Mouse (Mus musculus): ENCODE measurements around the gene Adgrl2. TPM values are rescaled to one million over a fixed set of nuclear protein-coding genes. Genes with fewer than 3 reads are reported as not detected.

The Adgrl2 gene
- polyA plus RNA-seq, 1 experiment from 2014 or later = 114 TPM

- peaks cover 16% of the 10 kb centered on the region for H3K4me1 ChIP-seq (ENCODE audit: control insufficient read depth, insufficient read depth, low read depth, low read length)
- ATAC-seq = 0 out of 2 replicates have a peak, but pooled peaks have one; percentile 26
- H3K27ac ChIP-seq (ENCODE audit: low read depth, low read length) = no peak overlapping the region
Observed at GRCm38 (mm10) chr3:148854306-148854910, 135.9 kb downstream of the Adgrl2 start.

GRCm38 (mm10) chr3:148853372-148853771 is 137.0 kb downstream of the Adgrl2 start:
- Histone ChIP-seq H3K27ac (ENCODE audit: low read depth, low read length) (no peak overlapping the region), H3K9me3 (ENCODE audit: control insufficient read depth, low read length) (no peaks in the 10 kb centered on the region), H3K4me3 (ENCODE audit: low read length) (no peak overlapping the region), H3K4me1 (ENCODE audit: control insufficient read depth, insufficient read depth, low read depth, low read length) (peaks cover 16% of the 10 kb centered on the region), H3K4me2 (ENCODE audit: low read length) (peak overlapping the region; percentile 38), H3K9ac (ENCODE audit: low read depth, low read length) (no peak overlapping the region), H3K27me3 (replicated peaks; ENCODE audit: control insufficient read depth, insufficient read depth, low read length) (no peaks in the 10 kb centered on the region), H3K36me3 (ENCODE audit: control insufficient read depth, insufficient read depth, low read length) (peaks cover 7% of the 10 kb centered on the region)
- WGBS = 11% methylated on average over 8 of the region's 8 CpGs
- no peak for ATAC-seq

More at GRCm38 (mm10) chr3:148854306-148854910, 135.9 kb downstream of the Adgrl2 start:
- Histone ChIP-seq H3K27me3 (replicated peaks; ENCODE audit: control insufficient read depth, insufficient read depth, low read length) (no peaks in the 10 kb centered on the region), H3K4me2 (ENCODE audit: low read length) (peak overlapping the region; percentile 53), H3K36me3 (ENCODE audit: control insufficient read depth, insufficient read depth, low read length) (peaks cover 10% of the 10 kb centered on the region), H3K9ac (ENCODE audit: low read depth, low read length) (0 out of 2 replicates have a peak overlapping the region, but pooled peaks have one; percentile 48), H3K4me3 (ENCODE audit: low read length) (peak overlapping the region; percentile 16), H3K9me3 (ENCODE audit: control insufficient read depth, low read length) (no peaks in the 10 kb centered on the region)
- 12% methylated on average over 12 of the region's 12 CpGs for WGBS

GRCm38 (mm10) chr3:148852556-148852955 is 137.8 kb downstream of the Adgrl2 start:
- Histone ChIP-seq H3K27ac (ENCODE audit: low read depth, low read length) (no peak overlapping the region), H3K27me3 (replicated peaks; ENCODE audit: control insufficient read depth, insufficient read depth, low read length) (no peaks in the 10 kb centered on the region), H3K9ac (ENCODE audit: low read depth, low read length) (no peak overlapping the region), H3K36me3 (ENCODE audit: control insufficient read depth, insufficient read depth, low read length) (peaks cover 4% of the 10 kb centered on the region; the same call in 1 of the 2 replicates), H3K9me3 (ENCODE audit: control insufficient read depth, low read length) (no peaks in the 10 kb centered on the region), H3K4me2 (ENCODE audit: low read length) (no peak overlapping the region), H3K4me3 (ENCODE audit: low read length) (no peak overlapping the region), H3K4me1 (ENCODE audit: control insufficient read depth, insufficient read depth, low read depth, low read length) (peaks cover 16% of the 10 kb centered on the region)
- no peak for ATAC-seq
- 42% methylated on average over 12 of the region's 12 CpGs for WGBS

GRCm38 (mm10) chr3:148850821-148851220 is 139.5 kb downstream of the Adgrl2 start:
- no peak overlapping the region for H3K9ac ChIP-seq (ENCODE audit: low read depth, low read length)
- peaks cover 16% of the 10 kb centered on the region for H3K4me1 ChIP-seq (ENCODE audit: control insufficient read depth, insufficient read depth, low read depth, low read length)
- no peaks in the 10 kb centered on the region for H3K9me3 ChIP-seq (ENCODE audit: control insufficient read depth, low read length)
- peaks cover 7% of the 10 kb centered on the region; the same call in 1 of the 2 replicates for H3K36me3 ChIP-seq (ENCODE audit: control insufficient read depth, insufficient read depth, low read length)
- no peak for ATAC-seq
- 90% methylated on average over 4 of the region's 4 CpGs for WGBS
- no peak overlapping the region for H3K4me2 ChIP-seq (ENCODE audit: low read length)
- H3K27ac ChIP-seq (ENCODE audit: low read depth, low read length) = no peak overlapping the region
- H3K4me3 ChIP-seq (ENCODE audit: low read length) = no peak overlapping the region
- H3K27me3 ChIP-seq (replicated peaks; ENCODE audit: control insufficient read depth, insufficient read depth, low read length) = no peaks in the 10 kb centered on the region

- Histone ChIP-seq H3K4me1 (ENCODE audit: control insufficient read depth, insufficient read depth, low read depth, low read length) (peaks cover 8% of the 10 kb centered on the region), H3K36me3 (ENCODE audit: control insufficient read depth, insufficient read depth, low read length) (peaks cover 7% of the 10 kb centered on the region; the same call in 1 of the 2 replicates), H3K9ac (ENCODE audit: low read depth, low read length) (no peak overlapping the region), H3K27me3 (replicated peaks; ENCODE audit: control insufficient read depth, insufficient read depth, low read length) (no peaks in the 10 kb centered on the region), H3K27ac (ENCODE audit: low read depth, low read length) (no peak overlapping the region), H3K9me3 (ENCODE audit: control insufficient read depth, low read length) (no peaks in the 10 kb centered on the region), H3K4me2 (ENCODE audit: low read length) (no peak overlapping the region), H3K4me3 (ENCODE audit: low read length) (no peak overlapping the region)
- ATAC-seq = no peak
- WGBS = 92% methylated on average over 2 of the region's 2 CpGs
Observed at GRCm38 (mm10) chr3:148848366-148848765, 142.0 kb downstream of the Adgrl2 start.

- Histone ChIP-seq H3K36me3 (ENCODE audit: control insufficient read depth, insufficient read depth, low read length) (0 out of 2 replicates have a peak, but pooled peaks cover 3% of the 10 kb centered on the region), H3K4me2 (ENCODE audit: low read length) (no peak overlapping the region), H3K4me1 (ENCODE audit: control insufficient read depth, insufficient read depth, low read depth, low read length) (no peaks in the 10 kb centered on the region), H3K9me3 (ENCODE audit: control insufficient read depth, low read length) (no peaks in the 10 kb centered on the region), H3K27ac (ENCODE audit: low read depth, low read length) (no peak overlapping the region), H3K27me3 (replicated peaks; ENCODE audit: control insufficient read depth, insufficient read depth, low read length) (no peaks in the 10 kb centered on the region), H3K4me3 (ENCODE audit: low read length) (no peak overlapping the region), H3K9ac (ENCODE audit: low read depth, low read length) (no peak overlapping the region)
- 82% methylated on average over 6 of the region's 6 CpGs for WGBS
- no peak for ATAC-seq
Observed at GRCm38 (mm10) chr3:148844182-148844581, 146.2 kb downstream of the Adgrl2 start.

GRCm38 (mm10) chr3:148842533-148842932 is 147.8 kb downstream of the Adgrl2 start:
- Histone ChIP-seq H3K4me1 (ENCODE audit: control insufficient read depth, insufficient read depth, low read depth, low read length) (no peaks in the 10 kb centered on the region; the same call in 1 of the 2 replicates), H3K4me3 (ENCODE audit: low read length) (no peak overlapping the region), H3K27ac (ENCODE audit: low read depth, low read length) (no peak overlapping the region), H3K4me2 (ENCODE audit: low read length) (no peak overlapping the region), H3K9me3 (ENCODE audit: control insufficient read depth, low read length) (no peaks in the 10 kb centered on the region), H3K9ac (ENCODE audit: low read depth, low read length) (no peak overlapping the region), H3K27me3 (replicated peaks; ENCODE audit: control insufficient read depth, insufficient read depth, low read length) (no peaks in the 10 kb centered on the region), H3K36me3 (ENCODE audit: control insufficient read depth, insufficient read depth, low read length) (0 out of 2 replicates have a peak, but pooled peaks cover 3% of the 10 kb centered on the region)
- WGBS = 75% methylated on average over 7 of the region's 7 CpGs
- ATAC-seq = peak; percentile 44; the same call in 1 of the 2 replicates

- no peak overlapping the region for H3K9ac ChIP-seq (ENCODE audit: low read depth, low read length)
- H3K9me3 ChIP-seq (ENCODE audit: control insufficient read depth, low read length) = no peaks in the 10 kb centered on the region
- 41% methylated on average over 13 of the region's 13 CpGs for WGBS
- H3K27me3 ChIP-seq (replicated peaks; ENCODE audit: control insufficient read depth, insufficient read depth, low read length) = no peaks in the 10 kb centered on the region
- no peak overlapping the region for H3K4me3 ChIP-seq (ENCODE audit: low read length)
- no peaks in the 10 kb centered on the region; the same call in 1 of the 2 replicates for H3K4me1 ChIP-seq (ENCODE audit: control insufficient read depth, insufficient read depth, low read depth, low read length)
- no peak overlapping the region; the same call in 1 of the 2 replicates for H3K27ac ChIP-seq (ENCODE audit: low read depth, low read length)
- H3K4me2 ChIP-seq (ENCODE audit: low read length) = no peak overlapping the region
- no peak for ATAC-seq
- peaks cover 24% of the 10 kb centered on the region for H3K36me3 ChIP-seq (ENCODE audit: control insufficient read depth, insufficient read depth, low read length)
Observed at GRCm38 (mm10) chr3:148838835-148839296, 151.5 kb downstream of the Adgrl2 start.

- Histone ChIP-seq H3K27ac (ENCODE audit: low read depth, low read length) (no peak overlapping the region), H3K27me3 (replicated peaks; ENCODE audit: control insufficient read depth, insufficient read depth, low read length) (no peaks in the 10 kb centered on the region), H3K4me1 (ENCODE audit: control insufficient read depth, insufficient read depth, low read depth, low read length) (no peaks in the 10 kb centered on the region; the same call in 1 of the 2 replicates), H3K9me3 (ENCODE audit: control insufficient read depth, low read length) (no peaks in the 10 kb centered on the region), H3K36me3 (ENCODE audit: control insufficient read depth, insufficient read depth, low read length) (peaks cover 24% of the 10 kb centered on the region), H3K4me3 (ENCODE audit: low read length) (no peak overlapping the region), H3K4me2 (ENCODE audit: low read length) (no peak overlapping the region), H3K9ac (ENCODE audit: low read depth, low read length) (no peak overlapping the region)
- 62% methylated on average over 13 of the region's 13 CpGs for WGBS
- ATAC-seq = peak; percentile 74
Observed at GRCm38 (mm10) chr3:148838095-148838834, 152.1 kb downstream of the Adgrl2 start.
